Mouse (Mus musculus): Measurements from ENCODE around the gene Lrch1. TPM values are rescaled to one million over a fixed set of nuclear protein-coding genes. Genes with fewer than 3 reads are reported as not detected.

Gene Lrch1
- total and polyA plus RNA-seq, 3 experiments, result 2.8 to 6.1 TPM; not detected in 1

DNA sequence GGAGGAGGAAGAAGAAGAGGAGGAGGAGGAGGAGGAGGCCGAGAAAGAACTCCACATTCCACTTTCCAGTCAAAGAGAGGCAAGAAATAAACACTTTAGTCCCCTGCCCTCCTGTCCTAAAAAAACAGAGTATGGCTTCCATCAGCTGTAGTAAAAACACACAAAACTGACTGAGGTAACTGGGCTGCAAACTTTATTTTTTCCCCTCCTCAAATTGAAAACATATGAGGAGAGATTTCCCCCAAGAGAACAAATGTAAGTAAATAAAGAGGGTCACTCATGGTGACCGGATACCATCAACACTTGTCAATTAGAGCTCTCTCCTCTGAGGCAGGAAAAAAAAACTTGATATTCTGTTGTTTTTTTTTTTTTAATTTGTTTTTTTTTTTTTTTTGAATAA, 125.6 kb downstream of the Lrch1 start:
- Histone ChIP-seq H3K9ac (ENCODE audit: control insufficient read depth, low read depth, low read length, poor library complexity, severe bottlenecking) (no peak overlapping the region), H3K79me2 (ENCODE audit: control insufficient read depth, insufficient read depth, low read length, poor library complexity) (no peaks in the 10 kb centered on the region), H3K27ac (ENCODE audit: control insufficient read depth, low read depth, low read length) (no peak overlapping the region), H3K36me3 (ENCODE audit: control insufficient read depth in 1 of 2, insufficient read depth in 2 of 2, low read length in 2 of 2) (no peaks in the 10 kb centered on the region), H3K9me3 (replicated peaks; ENCODE audit: insufficient read depth, low read length) (no peaks in the 10 kb centered on the region), H3K27me3 (ENCODE audit: control insufficient read depth in 1 of 2, insufficient read depth in 2 of 2, low read length in 2 of 2) (no peaks in the 10 kb centered on the region), H3K4me1 (ENCODE audit: control insufficient read depth in 1 of 2, insufficient read depth in 2 of 2, low read length in 2 of 2) (no peaks in the 10 kb centered on the region), H3K4me3 (ENCODE audit: control insufficient read depth in 1 of 2, insufficient read depth in 1 of 2, low read depth in 2 of 2, low read length in 2 of 2) (no peak overlapping the region)
- DNase-seq (ENCODE audit: low read depth, low spot score), result no peak
- no peak for TF ChIP-seq EP300 (IDR thresholded peaks at IDR 0.05; ENCODE audit: low read depth in 1 of 2, low read length in 2 of 2)
- no peak for TF ChIP-seq CHD2 (IDR thresholded peaks at IDR 0.05; ENCODE audit: low read length)
- TF ChIP-seq HCFC1 (IDR thresholded peaks at IDR 0.05; ENCODE audit: low read depth, low read length), result no peak
- no peak for TF ChIP-seq SIN3A (IDR thresholded peaks at IDR 0.05; ENCODE audit: low read length)
- no peak for TF ChIP-seq MAFK (IDR thresholded peaks at IDR 0.05; ENCODE audit: borderline replicate concordance, low read depth, low read length)
- TF ChIP-seq RAD21 (IDR thresholded peaks at IDR 0.05; ENCODE audit: low read depth, low read length), result no peak
- TF ChIP-seq ZC3H11A (IDR thresholded peaks at IDR 0.05; ENCODE audit: low read depth, low read length), result no peak
- TF ChIP-seq MAZ (IDR thresholded peaks at IDR 0.05; ENCODE audit: low read depth, low read length), result no peak
- no peak for TF ChIP-seq MXI1 (IDR thresholded peaks at IDR 0.05; ENCODE audit: low read depth, low read length)
- TF ChIP-seq GATA1 (IDR thresholded peaks at IDR 0.05; ENCODE audit: low read depth, low read length), result no peak
- no peak for TF ChIP-seq SMC3 (IDR thresholded peaks at IDR 0.05; ENCODE audit: low read depth, low read length)
- no peak for TF ChIP-seq POLR2AphosphoS2 (IDR thresholded peaks at IDR 0.05; ENCODE audit: low read length)
- TF ChIP-seq TCF12 (IDR thresholded peaks at IDR 0.05; ENCODE audit: low read depth, low read length), result no peak

DNA sequence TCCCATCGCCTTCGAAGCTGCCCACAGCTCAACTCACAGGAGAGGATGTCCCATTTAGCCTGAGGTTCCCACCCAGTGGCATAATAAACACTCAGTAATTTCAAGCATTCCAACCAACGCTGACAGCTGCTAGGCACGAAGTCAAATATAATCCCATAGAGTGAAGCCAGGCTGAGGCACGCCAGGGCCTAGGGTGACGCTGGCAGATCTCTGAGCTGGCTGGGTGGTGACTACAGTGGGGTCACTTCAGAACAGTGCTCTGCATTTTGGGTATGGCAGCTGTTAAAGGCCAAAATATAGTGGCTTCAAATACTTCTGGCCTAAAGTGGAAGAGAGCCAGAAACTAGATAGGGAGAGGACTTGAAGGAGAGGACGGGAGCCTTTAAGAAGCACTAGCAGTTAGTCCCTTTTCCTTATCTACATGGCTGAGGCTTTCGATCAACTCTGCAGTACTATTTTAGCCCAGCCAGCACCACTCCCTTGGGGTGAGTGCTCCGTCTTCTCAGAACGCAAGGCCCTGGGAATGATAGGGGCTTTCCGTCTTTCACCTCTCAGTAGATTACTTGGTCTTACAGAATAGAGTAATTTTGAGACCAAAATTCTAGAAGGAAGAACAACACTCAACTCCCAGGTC, 127.4 kb downstream of the Lrch1 start:
- Histone ChIP-seq H3K4me3 (ENCODE audit: control insufficient read depth in 1 of 2, insufficient read depth in 1 of 2, low read depth in 2 of 2, low read length in 2 of 2) (no peak overlapping the region), H3K27ac (ENCODE audit: control insufficient read depth, low read depth, low read length) (peak overlapping the region; percentile 9; the same call in 1 of the 2 replicates), H3K4me1 (ENCODE audit: control insufficient read depth in 1 of 2, insufficient read depth in 2 of 2, low read length in 2 of 2) (no peaks in the 10 kb centered on the region), H3K9ac (ENCODE audit: control insufficient read depth, low read depth, low read length, poor library complexity, severe bottlenecking) (no peak overlapping the region), H3K27me3 (ENCODE audit: control insufficient read depth in 1 of 2, insufficient read depth in 2 of 2, low read length in 2 of 2) (no peaks in the 10 kb centered on the region), H3K79me2 (ENCODE audit: control insufficient read depth, insufficient read depth, low read length, poor library complexity) (no peaks in the 10 kb centered on the region), H3K36me3 (ENCODE audit: control insufficient read depth in 1 of 2, insufficient read depth in 2 of 2, low read length in 2 of 2) (no peaks in the 10 kb centered on the region), H3K9me3 (replicated peaks; ENCODE audit: insufficient read depth, low read length) (no peaks in the 10 kb centered on the region)
- TF ChIP-seq POLR2AphosphoS2 (IDR thresholded peaks at IDR 0.05; ENCODE audit: low read length) (no peak), NELFE (IDR thresholded peaks at IDR 0.05; ENCODE audit: low read depth, low read length) (no peak), GATA1 (IDR thresholded peaks at IDR 0.05; ENCODE audit: low read depth, low read length) (no peak), ZNF384 (IDR thresholded peaks at IDR 0.05; ENCODE audit: low read depth, low read length) (no peak), EP300 (IDR thresholded peaks at IDR 0.05; ENCODE audit: low read depth in 1 of 2, low read length in 2 of 2) (no peak), JUND (IDR thresholded peaks at IDR 0.05; ENCODE audit: low read depth, low read length) (no peak), MYB (IDR thresholded peaks at IDR 0.05; ENCODE audit: low read depth, low read length) (no peak), SMC3 (IDR thresholded peaks at IDR 0.05; ENCODE audit: low read depth, low read length) (no peak), TAL1 (IDR thresholded peaks at IDR 0.05; ENCODE audit: low read length) (no peak), USF1 (IDR thresholded peaks at IDR 0.05; ENCODE audit: low read depth, low read length) (no peak), RCOR1 (IDR thresholded peaks at IDR 0.05; ENCODE audit: low read depth, low read length) (no peak), ELF1 (IDR thresholded peaks at IDR 0.05; ENCODE audit: low read depth, low read length) (no peak), MEF2A (IDR thresholded peaks at IDR 0.05; ENCODE audit: extremely low read depth, insufficient replicate concordance, low read depth, low read length, poor library complexity, severe bottlenecking) (no peak), RAD21 (IDR thresholded peaks at IDR 0.05; ENCODE audit: low read depth, low read length) (no peak), MAZ (IDR thresholded peaks at IDR 0.05; ENCODE audit: low read depth, low read length) (no peak), MXI1 (IDR thresholded peaks at IDR 0.05; ENCODE audit: low read depth, low read length) (no peak), GABPA (IDR thresholded peaks at IDR 0.05; ENCODE audit: low read depth, low read length) (no peak), BHLHE40 (IDR thresholded peaks at IDR 0.05; ENCODE audit: borderline replicate concordance, low read depth, low read length) (no peak), POLR2AphosphoS5 (IDR thresholded peaks at IDR 0.05; ENCODE audit: borderline replicate concordance, low read depth, low read length) (no peak), HCFC1 (IDR thresholded peaks at IDR 0.05; ENCODE audit: low read depth, low read length) (no peak)
- DNase-seq (ENCODE audit: low read depth, low spot score), result peak; percentile 28
